Mouse (Mus musculus): ENCODE results near the gene B2m.

GRCm38 (mm10) chr2:122162529-122162928 lies 15.0 kb downstream of the B2m start:
- TF ChIP-seq TBP (IDR thresholded peaks at IDR 0.05; ENCODE audit: low read depth, low read length) (no peak), E2F4 (IDR thresholded peaks at IDR 0.05; ENCODE audit: borderline replicate concordance, low read depth, low read length) (no peak)

All from MEL (cell line).